Mouse (Mus musculus) right cerebral cortex, adult 18-20 months (tissue): ENCODE data around the gene Cdh20.

Source experiments
- DNase-seq: peaks from one replicate; pipeline ENCODE4 v3.0.0; 2022; ENCODE audit warnings: mixed read lengths

Cdh20 gene

DNA sequence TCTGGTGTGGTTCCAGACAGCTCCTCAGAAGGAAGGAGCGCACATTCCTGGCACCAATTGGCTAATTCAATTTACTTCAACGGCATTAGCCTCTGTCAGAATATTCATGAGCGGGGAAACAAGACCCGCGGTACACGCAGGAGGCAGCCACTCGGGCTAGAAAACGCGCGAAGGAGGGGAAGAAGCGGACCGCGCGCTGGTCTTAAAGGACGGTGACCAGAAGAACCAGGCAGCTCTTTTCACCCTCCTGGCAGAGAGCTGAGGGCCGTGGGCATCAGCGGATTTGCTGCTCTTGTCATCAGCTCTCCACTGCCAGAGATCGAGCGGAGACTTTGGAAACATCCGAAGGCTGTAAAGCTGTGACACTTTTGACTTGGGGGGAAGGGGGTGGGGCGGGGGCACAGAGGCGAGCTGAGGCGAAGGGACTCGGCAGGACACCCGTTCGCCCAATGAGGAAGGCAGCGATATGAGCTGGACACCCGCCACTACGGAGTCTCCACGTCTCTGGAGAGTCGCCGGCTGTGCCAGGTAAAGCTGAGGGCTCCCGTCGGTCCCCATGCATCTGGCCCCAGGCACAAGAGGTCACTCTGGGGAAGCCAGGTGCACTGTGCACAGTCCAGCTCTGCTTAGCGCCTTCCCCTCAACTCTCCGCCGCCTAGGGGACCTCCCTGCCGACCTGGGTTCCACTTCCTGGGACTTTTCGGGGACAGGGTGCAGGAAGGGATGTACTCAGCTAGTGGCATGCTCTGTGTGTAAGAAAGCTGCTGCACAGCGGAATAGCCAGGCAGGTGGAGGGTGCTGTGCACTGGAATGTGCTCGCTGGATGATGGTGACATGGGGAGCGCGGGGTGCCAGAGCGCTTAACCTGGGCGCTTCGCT is at the start of gene Cdh20:
TSS of gene Cdh20 (plus strand) at position 159 of the 879 bp plus-strand sequence.
- DNase-seq: peak; percentile 38

- DNase-seq: no peak
Measured at GRCm38 (mm10) chr1:104746816-104747215, 21.5 kb upstream of the Cdh20 start.

DNA sequence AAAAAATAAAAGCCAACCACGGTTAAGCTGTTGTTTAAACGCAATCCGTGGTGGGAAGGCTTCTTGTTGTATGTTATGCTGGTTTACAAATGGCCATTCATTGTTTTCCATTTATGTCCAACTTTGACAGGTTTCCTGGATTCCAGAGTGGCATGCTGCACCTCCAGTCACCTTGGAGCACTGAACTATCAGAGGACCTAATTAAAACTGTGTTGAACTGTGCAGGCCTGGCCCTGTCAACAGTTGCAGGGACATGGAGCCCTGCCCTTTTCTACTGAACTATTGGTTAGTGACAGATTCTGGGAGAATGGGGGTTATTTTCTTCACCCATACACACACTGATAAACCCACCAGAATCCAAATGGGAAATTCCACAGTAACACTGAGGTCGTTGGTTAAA is 20.9 kb upstream of the Cdh20 start:
- DNase-seq: no peak

- DNase-seq: peak; percentile 67
Measured at GRCm38 (mm10) chr1:104754483-104754882, 13.8 kb upstream of the Cdh20 start.

GRCm38 (mm10) chr1:104755896-104756295 is 12.4 kb upstream of the Cdh20 start:
- no peak for DNase-seq

- peak; percentile 58 for DNase-seq
Measured at GRCm38 (mm10) chr1:104769250-104769607, 900 bp downstream of the Cdh20 start.

- DNase-seq: no peak
Measured at GRCm38 (mm10) chr1:104771937-104772336, 3.6 kb downstream of the Cdh20 start.

DNA sequence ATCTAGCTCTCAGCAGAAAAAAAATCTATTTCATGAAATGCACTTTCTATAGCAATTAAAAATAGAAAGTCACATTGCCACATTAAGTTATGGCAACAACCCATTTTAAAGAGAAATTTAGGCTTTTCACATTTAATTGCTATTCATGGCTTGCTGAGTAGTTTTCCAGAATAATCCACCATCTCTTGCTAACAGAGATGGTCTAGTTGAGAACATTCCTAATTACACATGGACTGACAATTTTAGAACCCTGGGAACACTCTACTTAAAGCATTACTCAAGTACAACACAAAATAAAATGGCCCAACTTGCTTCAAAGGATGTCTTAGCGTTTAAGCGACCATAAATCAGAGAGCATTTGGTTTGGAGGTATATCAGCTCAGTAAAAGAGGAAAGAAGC is 4.9 kb downstream of the Cdh20 start:
- DNase-seq: no peak

DNA sequence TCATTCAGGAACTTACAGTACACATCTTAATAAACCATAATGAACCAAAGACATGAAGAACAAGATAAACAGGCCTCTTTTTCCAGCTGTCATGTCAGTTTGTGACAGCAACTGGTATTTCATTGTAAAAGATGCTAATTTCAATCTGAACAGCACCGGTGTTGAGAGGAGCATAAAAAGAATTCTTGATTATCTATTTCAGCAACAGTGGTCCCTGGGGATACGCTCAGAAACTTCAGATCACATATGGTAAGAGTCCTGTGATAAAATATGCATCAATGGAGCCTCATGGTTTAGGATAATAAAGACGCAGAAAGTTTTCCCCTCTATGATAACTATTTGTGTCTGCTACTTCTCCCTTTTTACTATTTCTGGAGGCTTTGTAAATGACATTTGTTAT is 25.2 kb downstream of the Cdh20 start:
- no peak for DNase-seq

DNA sequence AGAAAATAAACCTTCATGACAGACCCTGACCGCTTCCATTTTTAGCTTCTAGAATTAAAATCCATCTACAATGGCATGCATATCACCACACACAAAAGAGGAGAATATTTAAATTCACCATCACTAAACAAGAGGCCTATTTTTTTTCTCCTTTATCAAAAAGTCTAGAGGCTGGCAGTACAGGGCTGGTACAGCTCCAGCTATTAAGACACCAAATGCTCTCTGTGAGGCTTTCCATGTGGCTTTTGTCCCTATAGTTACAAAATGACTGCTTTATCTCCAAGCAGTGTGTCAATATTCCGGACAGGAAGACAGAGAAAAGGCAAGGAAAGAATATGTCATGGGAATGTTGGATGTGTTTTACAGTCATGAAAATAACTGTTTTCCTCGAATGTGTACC is 27.8 kb downstream of the Cdh20 start:
- no peak for DNase-seq

- DNase-seq: no peak
Measured at GRCm38 (mm10) chr1:104797139-104797538, 28.8 kb downstream of the Cdh20 start.

GRCm38 (mm10) chr1:104804746-104805145 is 36.4 kb downstream of the Cdh20 start:
- no peak for DNase-seq

DNA sequence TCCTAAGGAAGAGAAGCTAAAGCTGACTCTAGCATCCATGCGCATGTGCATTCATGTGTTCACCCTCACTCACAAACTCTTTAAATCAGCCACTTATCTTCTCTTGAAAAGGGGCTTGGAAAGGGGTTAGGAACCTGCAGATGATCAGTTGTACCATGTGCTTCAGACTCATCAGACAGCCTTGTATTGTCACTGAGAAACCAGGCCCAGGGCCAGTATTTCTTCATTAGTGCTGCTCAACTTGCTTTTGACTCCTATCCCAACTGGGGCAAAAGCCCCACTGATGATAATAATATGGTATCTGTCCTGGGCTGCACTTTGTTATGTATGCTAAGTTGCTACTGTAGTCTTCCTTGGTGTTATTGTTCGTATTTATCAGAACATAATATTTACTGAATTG is 38.9 kb downstream of the Cdh20 start:
- DNase-seq: no peak

DNA sequence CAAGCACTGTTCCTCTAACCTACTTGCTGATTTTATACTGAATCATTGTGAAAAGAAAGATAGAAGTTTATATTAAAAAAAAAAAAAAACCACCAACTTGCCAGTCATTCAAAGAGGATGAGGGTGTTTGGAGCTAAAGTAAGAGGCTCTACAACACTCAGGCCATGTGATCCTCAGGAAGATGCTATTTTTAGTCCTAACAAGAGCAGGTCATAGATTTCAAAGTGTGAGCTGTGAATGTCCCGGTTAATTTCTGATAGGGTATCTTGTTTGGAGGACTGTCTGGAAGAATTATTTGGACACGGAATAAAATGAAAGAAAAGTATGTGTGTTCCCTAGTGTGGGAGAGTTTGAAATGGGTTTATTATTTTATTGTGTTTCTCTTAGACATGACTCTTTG is 49.2 kb downstream of the Cdh20 start:
- no peak for DNase-seq

- DNase-seq: no peak
Measured at GRCm38 (mm10) chr1:104828106-104828505, 59.8 kb downstream of the Cdh20 start.

DNA sequence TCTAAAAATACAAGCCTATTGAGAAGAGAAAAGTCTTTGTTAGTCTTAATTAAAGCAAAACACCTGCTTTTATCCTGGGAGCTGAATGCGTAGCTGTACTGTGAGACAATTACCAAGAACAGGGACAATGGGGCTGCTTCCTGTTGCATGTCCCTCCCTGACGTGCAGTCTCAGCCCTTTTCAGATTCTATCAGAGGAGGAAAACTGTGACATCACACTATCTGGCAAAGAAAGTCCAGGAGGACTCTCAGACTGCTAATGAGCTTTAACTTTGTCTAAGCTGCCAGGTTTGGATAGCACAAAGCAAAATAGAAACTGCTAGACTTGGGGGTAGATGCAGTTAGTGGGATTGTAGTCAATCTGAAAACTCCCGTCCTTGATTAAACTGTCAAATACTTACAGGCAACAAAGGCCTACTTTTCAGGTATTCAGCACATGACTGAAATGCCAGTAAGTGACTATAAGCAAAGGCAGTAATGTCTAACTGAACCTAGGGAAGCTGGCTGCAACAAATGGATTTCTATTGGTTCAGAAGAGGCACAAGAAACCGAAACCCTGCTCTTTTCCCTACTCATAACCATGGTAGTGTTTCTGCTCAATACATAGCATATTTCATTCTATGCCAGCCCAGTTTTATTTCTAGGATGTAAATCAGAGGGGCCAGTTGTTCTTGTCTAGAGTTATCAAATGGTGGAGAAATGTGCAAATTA is 70.0 kb downstream of the Cdh20 start:
- peak; percentile 18 for DNase-seq

GRCm38 (mm10) chr1:104839051-104839450 is 70.7 kb downstream of the Cdh20 start:
- no peak for DNase-seq

DNA sequence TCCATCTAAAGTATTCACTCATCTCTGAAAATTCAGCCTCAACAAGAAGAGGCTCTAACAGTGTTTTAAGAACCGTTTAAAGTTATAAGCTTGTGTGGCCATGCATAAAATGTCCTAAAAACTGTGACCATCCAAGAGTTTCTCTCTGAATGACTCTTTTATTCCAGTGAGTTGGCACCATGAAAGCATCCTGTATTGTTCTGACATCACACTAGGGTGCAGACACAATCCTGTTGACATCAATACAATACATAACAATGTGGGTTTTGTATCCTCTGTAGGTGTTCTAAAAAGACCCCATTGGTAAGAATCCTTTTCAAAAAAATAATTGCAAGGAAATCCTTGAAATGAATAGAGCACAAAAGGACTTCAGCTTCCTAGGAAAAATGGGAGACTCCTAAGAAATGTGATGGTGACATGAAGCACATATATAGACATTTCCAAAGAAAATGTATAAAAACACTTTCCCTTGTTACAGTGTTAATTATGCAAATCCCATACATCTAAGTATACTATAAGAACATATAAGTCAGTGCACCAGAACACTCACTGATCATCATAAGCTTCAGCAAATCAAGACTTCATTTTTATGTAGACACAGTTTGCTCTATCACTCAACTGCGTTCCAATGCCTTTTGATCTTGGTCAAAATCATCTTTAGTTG is 80.1 kb downstream of the Cdh20 start:
- no peak for DNase-seq

- no peak for DNase-seq
Measured at GRCm38 (mm10) chr1:104848920-104849272, 80.6 kb downstream of the Cdh20 start.

DNA sequence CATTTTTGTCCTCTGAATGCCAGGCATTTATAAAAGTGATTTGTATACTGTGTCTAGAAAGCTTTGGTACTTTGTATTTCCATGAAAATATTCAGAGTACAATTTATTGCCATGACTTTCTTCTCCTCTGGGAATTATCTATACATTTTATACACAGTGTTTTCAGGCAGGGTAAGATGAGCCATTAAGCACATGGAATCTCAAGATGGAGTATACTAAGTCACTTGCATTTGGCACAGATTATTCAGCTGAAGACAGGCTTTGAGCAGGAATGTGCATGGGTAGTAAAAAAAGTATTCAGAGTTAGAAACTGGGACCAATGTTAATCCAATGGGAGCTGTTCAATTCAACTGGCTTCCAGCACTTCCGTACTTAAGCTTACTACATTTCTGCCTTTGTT is 109.1 kb downstream of the Cdh20 start:
- DNase-seq: no peak

DNA sequence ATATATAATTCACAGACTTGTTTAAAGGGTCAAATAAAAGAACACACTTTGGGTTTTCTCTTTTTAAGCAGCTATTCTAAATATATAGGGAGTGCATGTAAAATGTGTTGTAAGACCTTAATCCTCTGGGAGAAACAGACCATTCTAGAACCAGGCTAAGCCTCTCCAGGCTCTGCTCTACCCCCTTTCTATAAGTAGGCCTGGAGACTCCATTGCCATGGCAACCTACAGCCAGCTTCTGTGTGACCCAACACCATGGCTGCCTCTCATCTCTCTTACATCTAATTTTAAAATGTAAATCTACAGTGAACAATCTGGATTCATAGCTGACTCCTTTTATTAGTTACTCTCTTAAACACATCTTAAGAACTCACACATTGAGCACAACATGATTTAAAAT is 133.5 kb downstream of the Cdh20 start:
- DNase-seq: no peak

DNA sequence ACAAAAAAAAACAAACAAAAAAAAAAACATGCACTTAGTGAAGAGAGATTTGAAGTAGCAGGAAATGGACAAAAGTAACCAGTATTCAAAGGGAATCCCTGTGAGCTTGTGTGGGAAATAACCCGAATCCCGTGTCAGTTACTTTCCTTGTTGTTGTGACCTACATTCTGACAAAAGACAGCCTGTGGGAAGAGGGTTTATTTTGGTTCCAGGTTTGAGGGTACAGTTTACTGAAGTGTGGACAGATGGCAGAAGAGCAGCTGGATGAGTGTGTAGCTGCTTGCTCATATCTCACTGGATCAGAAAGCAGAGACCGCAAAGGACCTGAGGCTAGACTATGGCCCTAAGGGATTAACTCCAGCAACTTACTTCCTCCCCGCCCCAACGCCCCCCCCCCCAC is 135.1 kb downstream of the Cdh20 start:
- DNase-seq: peak; percentile 37

GRCm38 (mm10) chr1:104912407-104912806 is 144.1 kb downstream of the Cdh20 start:
- DNase-seq: no peak

- DNase-seq: no peak
Measured at GRCm38 (mm10) chr1:104916507-104916906, 148.2 kb downstream of the Cdh20 start.
